Mouse (Mus musculus) olfactory bulb, adult 2 months (tissue): Measurements from ENCODE around the gene Dynlrb1. TPM values are rescaled to one million over a fixed set of nuclear protein-coding genes. Genes with fewer than 3 reads are reported as not detected.

Experiments used
- H3K27ac ChIP-seq: fragments of 200-500 bp; 2 replicates; pipeline ENCODE4 v1.5.1; 2012; ENCODE audit warnings: low read depth, low read length; ENCODE audit not compliant: insufficient read depth
- H3K4me1 ChIP-seq: fragments of 200-500 bp; 2 replicates; pipeline ENCODE4 v1.6.1; 2012; ENCODE audit warnings: low read length; ENCODE audit not compliant: control insufficient read depth, insufficient read depth
- H3K4me3 ChIP-seq: fragments of 200-500 bp; 2 replicates; pipeline ENCODE4 v1.5.1; 2012; ENCODE audit warnings: mild to moderate bottlenecking, low read depth, low read length, moderate library complexity; ENCODE audit not compliant: insufficient read depth
- CTCF ChIP-seq: fragments of 200-500 bp; IDR thresholded peaks from 2 replicates; pipeline ENCODE4 v1.5.1; 2012; ENCODE audit warnings: low read depth, mild to moderate bottlenecking, low read length, moderate library complexity; ENCODE audit not compliant: insufficient read depth
- POLR2A ChIP-seq: fragments of 200-500 bp; IDR thresholded peaks from 2 replicates; pipeline ENCODE4 v1.6.1; 2012; ENCODE audit warnings: mild to moderate bottlenecking, low read depth, low read length, moderate library complexity; ENCODE audit not compliant: insufficient read depth
- WGBS: fragments of 180-500 bp; shearing (Covaris S2); methylation state at CpG from one replicate; pipeline ENCODE4 v1.1.7; 2018; 5-methylcytosine and 5-hydroxymethylcytosine counted together
- polyA plus RNA-seq: library from polyadenylated mRNA; stranded (reverse); fragments of >200 nt; gene quantifications from 2 replicates; pipeline ENCODE4 v1.2.4, GENCODE M21; 2012; ENCODE audit warnings: low replicate concordance; ENCODE audit not compliant: missing spikeins, insufficient read depth, insufficient read length

Gene Dynlrb1
- polyA plus RNA-seq, 1 experiment, result not detected

GRCm38 (mm10) chr2:155293382-155293781 lies 57.0 kb downstream of the Dynlrb1 start:
- no peak overlapping the region for H3K4me3 ChIP-seq
- H3K4me1 ChIP-seq, result no peaks in the 10 kb centered on the region
- WGBS, result 72% methylated on average over 2 of the region's 2 CpGs
- TF ChIP-seq POLR2A, result no peak
- no peak overlapping the region for H3K27ac ChIP-seq

- TF ChIP-seq CTCF (no peak), POLR2A (no peak)
- H3K27ac ChIP-seq, result no peak overlapping the region
- WGBS, result 77% methylated on average over 4 of the region's 4 CpGs
- H3K4me1 ChIP-seq, result no peaks in the 10 kb centered on the region
- no peak overlapping the region for H3K4me3 ChIP-seq
These were observed 57.6 kb downstream of the Dynlrb1 start for GRCm38 (mm10) chr2:155293946-155294345.

GRCm38 (mm10) chr2:155295453-155295852 lies 59.1 kb downstream of the Dynlrb1 start:
- TF ChIP-seq POLR2A (no peak), CTCF (no peak)
- no peak overlapping the region for H3K4me3 ChIP-seq
- no peaks in the 10 kb centered on the region for H3K4me1 ChIP-seq
- no peak overlapping the region for H3K27ac ChIP-seq
- 96% methylated on average over 6 of the region's 6 CpGs for WGBS

- H3K27ac ChIP-seq, result no peak overlapping the region
- TF ChIP-seq POLR2A (no peak), CTCF (no peak)
- no peak overlapping the region for H3K4me3 ChIP-seq
- H3K4me1 ChIP-seq, result no peaks in the 10 kb centered on the region
- WGBS, result 58% methylated on average over 4 of the region's 4 CpGs
These were observed 63.2 kb downstream of the Dynlrb1 start for GRCm38 (mm10) chr2:155299563-155299962.

Other genes starting within 250 kb of the Dynlrb1 start
- gene Gm14226, start 218.3 kb upstream of the Dynlrb1 start, polyA plus RNA-seq, result not detected in 2 replicates
- not detected in 2 replicates for gene Ahcy, start 162.0 kb upstream of the Dynlrb1 start, polyA plus RNA-seq
- not detected in 2 replicates for gene Itch, start 103.0 kb upstream of the Dynlrb1 start, polyA plus RNA-seq
- not detected in 2 replicates for gene Map1lc3a, start 39.8 kb downstream of the Dynlrb1 start, polyA plus RNA-seq
- not detected in 2 replicates for gene Pigu, start 120.9 kb downstream of the Dynlrb1 start, polyA plus RNA-seq
- 154 TPM in 1 of 2 replicates, not detected in the other for gene Trp53inp2, start 144.5 kb downstream of the Dynlrb1 start, polyA plus RNA-seq
- 44.1 TPM in 1 of 2 replicates, not detected in the other for gene Ncoa6, start 237.4 kb downstream of the Dynlrb1 start, polyA plus RNA-seq